In the genomic region with DNA sequence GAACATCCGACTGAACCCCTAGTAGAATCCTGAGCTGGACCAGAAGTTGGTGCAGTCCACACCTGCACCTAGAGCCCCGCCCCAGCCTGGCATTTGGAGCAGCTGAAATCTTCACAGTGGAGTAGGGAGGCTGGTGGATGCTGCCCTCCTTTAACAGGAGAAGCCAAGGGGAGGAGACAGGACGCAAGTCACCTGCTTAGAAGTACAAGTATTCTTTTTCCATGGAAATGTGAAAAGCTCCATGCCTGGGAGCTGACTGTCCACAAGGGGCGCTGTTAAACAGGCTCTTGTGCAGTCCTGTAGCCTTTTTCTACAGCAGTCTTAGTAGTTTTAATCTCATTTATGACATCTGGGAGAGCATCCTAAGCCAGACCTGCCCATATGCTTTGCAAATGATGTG, we compare ENCODE assay signal across 27 mouse cellular contexts. TPM values are rescaled to one million over a fixed set of nuclear protein-coding genes. Genes with fewer than 3 reads are reported as not detected.
DNase-seq lines count a peak whose midpoint lies in the region; TF ChIP-seq lines count a peak whose summit lies in the region.
"Had no signal": no experiment of that assay in that cellular context is flagged by ENCODE, and none has a peak within 500 bp of the region (broad histone marks: within the 10 kb centered on the region; RNA-seq: fewer than 3 reads in every experiment).

No protein-coding gene starts in this region.

- H3K9me3 ChIP-seq in E14TG2a.4 (ENCODE audit: low read length), result no peaks in the 10 kb centered on the region
- H3K9me3 ChIP-seq: forebrain, embryonic 15.5 days; heart, embryonic 15.5 days; limb, embryonic 10.5 days had no signal

- H3K4me3 ChIP-seq in heart, adult 2 months, result no peak overlapping the region
- no peak overlapping the region for H3K4me3 ChIP-seq in layer of hippocampus, adult 2 months
- H3K4me3 ChIP-seq in E14TG2a.4 (replicated peaks; ENCODE audit: low read length), result no peak overlapping the region
- H3K4me3 ChIP-seq: erythroblast, embryonic 14.5 days; forebrain, embryonic 15.5 days; heart, embryonic 15.5 days; limb, embryonic 10.5 days; myocyte had no signal

- H3K27ac ChIP-seq in heart, adult 2 months, result no peak overlapping the region
- no peak overlapping the region for H3K27ac ChIP-seq in layer of hippocampus, adult 2 months
- H3K27ac ChIP-seq: forebrain, embryonic 15.5 days; heart, embryonic 15.5 days; limb, embryonic 10.5 days; macrophage had no signal

- DNase-seq in heart, adult 2 months, result no peak
- DNase-seq in heart, adult 11 months, result no peak
- DNase-seq in layer of hippocampus, adult 2 months (ENCODE audit: low spot score in 2 of 2), result no peak
- no peak for DNase-seq in layer of hippocampus, adult 9-10 months (ENCODE audit: low spot score)
- DNase-seq in NIH3T3 (ENCODE audit: low read depth), result peak; percentile 38
- DNase-seq in thymus, adult 18-20 months, result no peak
- DNase-seq in spleen, postnatal 36 days (ENCODE audit: low spot score in 2 of 2), result no peak
- DNase-seq: adrenal gland, adult 2 months; cerebellum, postnatal 10 days; embryo, embryonic 11 days; heart, adult 18-20 months; right cerebral cortex, adult 18-20 months had no signal

- H3K79me2 ChIP-seq in heart, adult 2 months (replicated peaks; ENCODE audit: control insufficient read depth, insufficient read depth, low read length), result no peaks in the 10 kb centered on the region

- 88% methylated on average over 4 of the region's 4 CpGs for WGBS in heart, adult 2 months

- intact Hi-C loops in heart, adult 2 months (cut with DNase I), result loop anchor here (10.0 kb wide), 1 partner anchor 384 kb away; no protein-coding TSS in a partner anchor

- no peaks in the 10 kb centered on the region for H3K27me3 ChIP-seq in heart, adult 2 months (ENCODE audit: control insufficient read depth, insufficient read depth, low read length)
- H3K27me3 ChIP-seq in E14TG2a.4 (ENCODE audit: insufficient read depth, low read length), result no peaks in the 10 kb centered on the region
- H3K27me3 ChIP-seq: forebrain, embryonic 15.5 days had no signal

- no peak overlapping the region for H3K9ac ChIP-seq in heart, adult 2 months (ENCODE audit: low read depth, low read length)
- H3K9ac ChIP-seq: forebrain, embryonic 15.5 days; heart, embryonic 15.5 days had no signal

- TF ChIP-seq POLR2A in heart, adult 2 months (IDR thresholded peaks at IDR 0.05; ENCODE audit: insufficient read depth, low read depth, low read length), result no peak

- H3K36me3 ChIP-seq in heart, adult 2 months (ENCODE audit: control insufficient read depth, insufficient read depth, low read length), result peaks cover 3% of the 10 kb centered on the region; the same call in 1 of the 2 replicates
- H3K36me3 ChIP-seq in E14TG2a.4 (ENCODE audit: insufficient read depth, low read length), result no peaks in the 10 kb centered on the region
- H3K36me3 ChIP-seq: forebrain, embryonic 15.5 days; heart, embryonic 15.5 days; limb, embryonic 10.5 days had no signal

- TF ChIP-seq CTCF in heart, adult 2 months (IDR thresholded peaks at IDR 0.05), result peak; percentile 43
- TF ChIP-seq CTCF in layer of hippocampus, adult 2 months (conservative IDR thresholded peaks at IDR 0.05), result peak; percentile 45
- TF ChIP-seq CTCF in E14TG2a.4 (conservative IDR thresholded peaks at IDR 0.05; ENCODE audit: low read length), result peak; percentile 73

- peaks cover 26% of the 10 kb centered on the region for H3K4me1 ChIP-seq in heart, adult 2 months (ENCODE audit: control insufficient read depth, insufficient read depth, low read length)
- peaks cover 63% of the 10 kb centered on the region for H3K4me1 ChIP-seq in E14TG2a.4 (replicated peaks; ENCODE audit: low read depth, low read length)
- H3K4me1 ChIP-seq: forebrain, embryonic 15.5 days had no signal

- TF ChIP-seq EP300 in heart, adult 2 months (IDR thresholded peaks at IDR 0.05; ENCODE audit: insufficient read depth, low read depth, low read length), result no peak

RNA-seq across cellular contexts. Expression of a gene that starts 2.4 kb away (rescaled TPM):
- 10 to 100 TPM; 21.5 to 28.0 TPM for total RNA-seq in heart, adult 2 months (2021)
- 68.7 and 89.9 TPM in 2 replicates for polyA plus RNA-seq in heart, adult 2 months (2012; rRNA removed)
- 1 to 10 TPM; 2.3 to 2.7 TPM for total RNA-seq in layer of hippocampus, adult 2 months (2021)
- total RNA-seq: neutrophil, adult 5-6 weeks had no signal
- polyA plus RNA-seq: erythroblast, embryonic 14.5 days had no signal

RNA-seq across cellular contexts. Expression of a gene that starts 3.8 kb away (rescaled TPM):
- not detected for total RNA-seq in heart, adult 2 months (2021)
- 0.14 TPM in 1 of 2 replicates, not detected in the other for polyA plus RNA-seq in heart, adult 2 months (2012; rRNA removed)
- total RNA-seq in layer of hippocampus, adult 2 months (2021), result not detected
- total RNA-seq: adrenal gland, adult 2 months; gastrocnemius, adult 18-20 months; heart, adult 18-20 months; hematopoietic stem cell, adult 5-6 weeks; left cerebral cortex, adult 18-20 months; neutrophil, adult 5-6 weeks had no signal
- polyA plus RNA-seq: adrenal gland, adult 2 months; erythroblast, embryonic 14.5 days; heart, embryonic 15.5 days; inflammation-experienced regulatory T-cells, adult 6 months; liver, embryonic 16.5 days; macrophage; midbrain, embryonic 11.5 days; stomach, embryonic 14.5 days had no signal

RNA-seq across cellular contexts. Expression of a gene that starts 11.6 kb away (rescaled TPM):
- 100 to 1,000 TPM; 136 to 149 TPM for total RNA-seq in heart, adult 2 months (2021)
- 46.4 and 61.9 TPM in 2 replicates for polyA plus RNA-seq in heart, adult 2 months (2012; rRNA removed)
- 10 to 100 TPM; 10.2 to 10.7 TPM for total RNA-seq in layer of hippocampus, adult 2 months (2021)

RNA-seq across cellular contexts. Expression of a gene that starts 11.7 kb away (rescaled TPM):
- 1 to 10 TPM; 1.0 to 1.7 TPM for total RNA-seq in heart, adult 2 months (2021)
- polyA plus RNA-seq in heart, adult 2 months (2012; rRNA removed), result 11.0 TPM in 2 replicates
- 1 to 10 TPM; 1.3 to 1.4 TPM for total RNA-seq in layer of hippocampus, adult 2 months (2021)

RNA-seq across cellular contexts. Expression of a gene that starts 14.4 kb away (rescaled TPM):
- total RNA-seq in heart, adult 2 months (2021), result 100 to 1,000 TPM; 193 to 236 TPM
- polyA plus RNA-seq in heart, adult 2 months (2012; rRNA removed), result 432 and 597 TPM in 2 replicates
- 1 to 10 TPM; 3.2 TPM for total RNA-seq in layer of hippocampus, adult 2 months (2021)
- polyA plus RNA-seq: macrophage had no signal

Comparison
In these comparisons a context has a peak if more than half of its experiments do, and no peak if none do; other contexts are left out.
1. RNA of a gene that starts 2.4 kb away (total RNA-seq): 21.5 to 28.0 TPM in heart, adult 2 months; 2.3 to 2.7 TPM in layer of hippocampus, adult 2 months; every median in the first group is over 4 times any median in the second.
2. RNA of a gene that starts 11.6 kb away (total RNA-seq): 136 to 149 TPM in heart, adult 2 months; 10.2 to 10.7 TPM in layer of hippocampus, adult 2 months; every median in the first group is over 10 times any median in the second.
3. Peak in every context shown above with its lines, with median percentiles within 50 percentile points of each other: CTCF ChIP-seq.